Mouse (Mus musculus): ENCODE results near the gene Tyk2. TPM values are rescaled to one million over a fixed set of nuclear protein-coding genes. Genes with fewer than 3 reads are reported as not detected.

The Tyk2 gene
- polyA plus RNA-seq, 1 experiment from 2014 or later = 8.4 TPM

GRCm38 (mm10) chr9:21137229-21137628 is 6.2 kb upstream of the Tyk2 start:
- ATAC-seq (ENCODE audit: low FRiP score) = no peak
- H3K27me3 ChIP-seq (ENCODE audit: control insufficient read depth, insufficient read depth, low read length) = no peaks in the 10 kb centered on the region
- H3K4me1 ChIP-seq (replicated peaks; ENCODE audit: control insufficient read depth, insufficient read depth, low read length) = no peaks in the 10 kb centered on the region
- H3K36me3 ChIP-seq (replicated peaks; ENCODE audit: control insufficient read depth, insufficient read depth) = peaks cover 48% of the 10 kb centered on the region
- no peak overlapping the region for H3K4me3 ChIP-seq (replicated peaks; ENCODE audit: low read length)
- DNase-seq (ENCODE audit: low spot score) = peak; percentile 68
- no peak overlapping the region for H3K9ac ChIP-seq
- WGBS = 51% methylated on average over 3 of the region's 3 CpGs
- H3K4me2 ChIP-seq (replicated peaks) = no peak overlapping the region
- no peaks in the 10 kb centered on the region for H3K9me3 ChIP-seq (ENCODE audit: control insufficient read depth, low read length)
- H3K27ac ChIP-seq = no peak overlapping the region

- Histone ChIP-seq H3K27me3 (ENCODE audit: control insufficient read depth, insufficient read depth, low read length) (no peaks in the 10 kb centered on the region), H3K9ac (no peak overlapping the region), H3K4me1 (replicated peaks; ENCODE audit: control insufficient read depth, insufficient read depth, low read length) (no peaks in the 10 kb centered on the region), H3K4me3 (replicated peaks; ENCODE audit: low read length) (no peak overlapping the region), H3K27ac (no peak overlapping the region), H3K36me3 (replicated peaks; ENCODE audit: control insufficient read depth, insufficient read depth) (peaks cover 40% of the 10 kb centered on the region), H3K9me3 (ENCODE audit: control insufficient read depth, low read length) (no peaks in the 10 kb centered on the region), H3K4me2 (replicated peaks) (no peak overlapping the region)
- WGBS = 89% methylated on average over 6 of the region's 6 CpGs
- no peak for ATAC-seq (ENCODE audit: low FRiP score)
- DNase-seq (ENCODE audit: low spot score) = no peak
Measured at GRCm38 (mm10) chr9:21136401-21136800, 5.4 kb upstream of the Tyk2 start.

GRCm38 (mm10) chr9:21135941-21136381 is 4.9 kb upstream of the Tyk2 start:
- H3K4me3 ChIP-seq (replicated peaks; ENCODE audit: low read length) = no peak overlapping the region
- no peaks in the 10 kb centered on the region for H3K4me1 ChIP-seq (replicated peaks; ENCODE audit: control insufficient read depth, insufficient read depth, low read length)
- ATAC-seq (ENCODE audit: low FRiP score) (no peak), DNase-seq (ENCODE audit: low spot score) (no peak)
- no peak overlapping the region for H3K27ac ChIP-seq
- H3K4me2 ChIP-seq (replicated peaks) = no peak overlapping the region
- H3K27me3 ChIP-seq (ENCODE audit: control insufficient read depth, insufficient read depth, low read length) = no peaks in the 10 kb centered on the region
- H3K9ac ChIP-seq = no peak overlapping the region
- no peaks in the 10 kb centered on the region for H3K9me3 ChIP-seq (ENCODE audit: control insufficient read depth, low read length)
- peaks cover 35% of the 10 kb centered on the region for H3K36me3 ChIP-seq (replicated peaks; ENCODE audit: control insufficient read depth, insufficient read depth)
- 69% methylated on average over 1 of the region's 1 CpGs for WGBS

GRCm38 (mm10) chr9:21135329-21135890 is 4.4 kb upstream of the Tyk2 start:
- Histone ChIP-seq H3K9me3 (ENCODE audit: control insufficient read depth, low read length) (no peaks in the 10 kb centered on the region), H3K9ac (no peak overlapping the region), H3K27ac (no peak overlapping the region), H3K27me3 (ENCODE audit: control insufficient read depth, insufficient read depth, low read length) (no peaks in the 10 kb centered on the region), H3K4me1 (replicated peaks; ENCODE audit: control insufficient read depth, insufficient read depth, low read length) (peaks cover 3% of the 10 kb centered on the region; the same call in 1 of the 2 replicates), H3K4me3 (replicated peaks; ENCODE audit: low read length) (no peak overlapping the region), H3K36me3 (replicated peaks; ENCODE audit: control insufficient read depth, insufficient read depth) (peaks cover 30% of the 10 kb centered on the region), H3K4me2 (replicated peaks) (no peak overlapping the region)
- ATAC-seq (ENCODE audit: low FRiP score) (no peak), DNase-seq (ENCODE audit: low spot score) (no peak)
- 73% methylated on average over 4 of the region's 4 CpGs for WGBS

- peaks cover 6% of the 10 kb centered on the region; the same call in 1 of the 2 replicates for H3K4me1 ChIP-seq (replicated peaks; ENCODE audit: control insufficient read depth, insufficient read depth, low read length)
- no peak overlapping the region for H3K27ac ChIP-seq
- no peaks in the 10 kb centered on the region for H3K27me3 ChIP-seq (ENCODE audit: control insufficient read depth, insufficient read depth, low read length)
- no peak overlapping the region for H3K9ac ChIP-seq
- DNase-seq (ENCODE audit: low spot score) (no peak), ATAC-seq (ENCODE audit: low FRiP score) (no peak)
- no peak overlapping the region for H3K4me2 ChIP-seq (replicated peaks)
- H3K9me3 ChIP-seq (ENCODE audit: control insufficient read depth, low read length) = no peaks in the 10 kb centered on the region
- WGBS = 76% methylated on average over 9 of the region's 9 CpGs
- no peak overlapping the region for H3K4me3 ChIP-seq (replicated peaks; ENCODE audit: low read length)
- peaks cover 23% of the 10 kb centered on the region for H3K36me3 ChIP-seq (replicated peaks; ENCODE audit: control insufficient read depth, insufficient read depth)
Measured at GRCm38 (mm10) chr9:21134595-21135328, 3.7 kb upstream of the Tyk2 start.

- H3K9ac ChIP-seq = no peak overlapping the region
- H3K4me2 ChIP-seq (replicated peaks) = no peak overlapping the region
- H3K4me1 ChIP-seq (replicated peaks; ENCODE audit: control insufficient read depth, insufficient read depth, low read length) = peaks cover 6% of the 10 kb centered on the region; the same call in 1 of the 2 replicates
- H3K4me3 ChIP-seq (replicated peaks; ENCODE audit: low read length) = no peak overlapping the region
- 84% methylated on average over 9 of the region's 9 CpGs for WGBS
- no peak overlapping the region for H3K27ac ChIP-seq
- H3K9me3 ChIP-seq (ENCODE audit: control insufficient read depth, low read length) = no peaks in the 10 kb centered on the region
- DNase-seq (ENCODE audit: low spot score) (no peak), ATAC-seq (ENCODE audit: low FRiP score) (no peak)
- H3K27me3 ChIP-seq (ENCODE audit: control insufficient read depth, insufficient read depth, low read length) = no peaks in the 10 kb centered on the region
- peaks cover 10% of the 10 kb centered on the region for H3K36me3 ChIP-seq (replicated peaks; ENCODE audit: control insufficient read depth, insufficient read depth)
Measured at GRCm38 (mm10) chr9:21133064-21133707, 2.1 kb upstream of the Tyk2 start.

GRCm38 (mm10) chr9:21132102-21132775 is 1.2 kb upstream of the Tyk2 start:
- H3K9ac ChIP-seq = no peak overlapping the region
- H3K4me2 ChIP-seq (replicated peaks) = no peak overlapping the region
- H3K9me3 ChIP-seq (ENCODE audit: control insufficient read depth, low read length) = no peaks in the 10 kb centered on the region
- H3K27me3 ChIP-seq (ENCODE audit: control insufficient read depth, insufficient read depth, low read length) = no peaks in the 10 kb centered on the region
- peaks cover 6% of the 10 kb centered on the region; the same call in 1 of the 2 replicates for H3K4me1 ChIP-seq (replicated peaks; ENCODE audit: control insufficient read depth, insufficient read depth, low read length)
- WGBS = 85% methylated on average over 12 of the region's 12 CpGs
- no peak overlapping the region for H3K27ac ChIP-seq
- no peak for DNase-seq (ENCODE audit: low spot score)
- no peak for ATAC-seq (ENCODE audit: low FRiP score)
- peaks cover 9% of the 10 kb centered on the region for H3K36me3 ChIP-seq (replicated peaks; ENCODE audit: control insufficient read depth, insufficient read depth)
- no peak overlapping the region for H3K4me3 ChIP-seq (replicated peaks; ENCODE audit: low read length)

- ATAC-seq (ENCODE audit: low FRiP score) (no peak), DNase-seq (ENCODE audit: low spot score) (no peak)
- Histone ChIP-seq H3K9ac (no peak overlapping the region), H3K36me3 (replicated peaks; ENCODE audit: control insufficient read depth, insufficient read depth) (peaks cover 60% of the 10 kb centered on the region), H3K4me1 (replicated peaks; ENCODE audit: control insufficient read depth, insufficient read depth, low read length) (peaks cover 6% of the 10 kb centered on the region; the same call in 1 of the 2 replicates), H3K27ac (no peak overlapping the region), H3K4me2 (replicated peaks) (no peak overlapping the region), H3K4me3 (replicated peaks; ENCODE audit: low read length) (no peak overlapping the region), H3K27me3 (ENCODE audit: control insufficient read depth, insufficient read depth, low read length) (no peaks in the 10 kb centered on the region), H3K9me3 (ENCODE audit: control insufficient read depth, low read length) (no peaks in the 10 kb centered on the region)
- WGBS = 82% methylated on average over 2 of the region's 2 CpGs
Measured at GRCm38 (mm10) chr9:21126259-21126627, 4.8 kb downstream of the Tyk2 start.
